Mouse (Mus musculus) lung, adult 2 months (tissue): ENCODE results near the gene Txnrd1.

ENCODE experiments used
- CTCF ChIP-seq: fragments of 200-500 bp; IDR thresholded peaks from 2 replicates; pipeline ENCODE4 v1.5.1; 2011; ENCODE audit warnings: mild to moderate bottlenecking, low read length, control low read depth; ENCODE audit not compliant: insufficient read depth
- POLR2A ChIP-seq: fragments of 200-500 bp; IDR thresholded peaks from 2 replicates; pipeline ENCODE4 v1.6.1; 2011; ENCODE audit warnings: low read depth, mild to moderate bottlenecking, control low read depth, low read length, borderline replicate concordance; ENCODE audit errors: extremely low read depth

DNA sequence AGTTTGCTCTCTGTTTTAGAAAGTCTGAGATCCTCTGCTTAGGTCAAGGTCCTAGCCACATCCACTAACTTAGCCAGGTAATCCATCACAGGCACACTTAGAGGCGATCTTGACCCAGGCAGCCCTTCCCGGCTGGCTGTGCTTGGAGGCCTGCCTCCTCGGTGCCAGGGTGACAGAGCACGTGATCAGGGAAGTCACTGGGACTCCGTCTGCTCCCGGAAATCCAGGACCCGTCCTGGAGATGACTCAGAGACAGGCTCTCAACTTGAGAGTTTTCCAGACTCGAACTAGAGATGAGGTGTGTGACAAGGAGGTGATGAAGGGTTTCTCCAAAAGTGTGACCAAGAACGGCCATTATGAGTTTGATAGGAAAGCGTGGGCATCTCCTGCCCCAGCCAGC, 9.2 kb upstream of the Txnrd1 start:
- no peak for TF ChIP-seq POLR2A
- no peak for TF ChIP-seq CTCF
